Mouse (Mus musculus) hindbrain, postnatal 0 days (tissue): ENCODE measurements around the gene Atf3. TPM values are rescaled to one million over a fixed set of nuclear protein-coding genes. Genes with fewer than 3 reads are reported as not detected.

Source experiments
- ATAC-seq: fragments of 200-750 bp; cut with Nextera tagmentation; 2 replicates; pipeline ENCODE4 v1.8.0; 2017; ENCODE audit warnings: mild to moderate bottlenecking, moderate TSS enrichment, moderate library complexity
- DNase-seq: peaks from one replicate; pipeline ENCODE4 v3.0.0-alpha.2; 2015; ENCODE audit warnings: low spot score
- H3K27ac ChIP-seq: fragments of 300-500 bp; sonication (generic); 2 replicates; pipeline ENCODE4 v1.5.1; 2014; ENCODE audit warnings: mild to moderate bottlenecking
- H3K27me3 ChIP-seq: fragments of 300-500 bp; sonication (generic); 2 replicates; pipeline ENCODE4 v1.6.1; 2014; ENCODE audit warnings: low read length, mixed read lengths; ENCODE audit not compliant: insufficient read depth
- H3K36me3 ChIP-seq: fragments of 300-500 bp; sonication (generic); 2 replicates; pipeline ENCODE4 v1.6.1; 2014; ENCODE audit warnings: low read length, mixed read lengths; ENCODE audit not compliant: insufficient read depth
- H3K4me1 ChIP-seq: fragments of 300-500 bp; sonication (generic); 2 replicates; pipeline ENCODE4 v1.6.1; 2014; ENCODE audit warnings: antibody characterized with exemption, low read length, mixed read lengths; ENCODE audit not compliant: insufficient read depth
- H3K4me2 ChIP-seq: fragments of 300-500 bp; sonication (generic); 2 replicates; pipeline ENCODE4 v1.6.1; 2014; ENCODE audit warnings: low read depth, mild to moderate bottlenecking, low read length, moderate library complexity, mixed read lengths
- H3K4me3 ChIP-seq: fragments of 300-500 bp; sonication (generic); 2 replicates; pipeline ENCODE4 v1.5.1; 2014; ENCODE audit warnings: low read length
- H3K9ac ChIP-seq: fragments of 300-500 bp; sonication (generic); replicated peaks from 2 replicates; pipeline ENCODE4 v1.6.1; 2014; ENCODE audit warnings: mild to moderate bottlenecking, low read length, moderate library complexity, mixed read lengths
- H3K9me3 ChIP-seq: fragments of 300-500 bp; sonication (generic); 2 replicates; pipeline ENCODE4 v1.6.1; 2016; ENCODE audit warnings: low read length, mixed read lengths
- CTCF ChIP-seq: IDR thresholded peaks from 2 replicates; pipeline ENCODE4 v1.5.1; 2016; ENCODE audit warnings: antibody characterized with exemption, control low read depth, low read depth
- WGBS: fragments of 180-500 bp; shearing (Covaris S2); extraction: QIAGEN DNeasy Blood & Tissue Kit; methylation state at CpG from one replicate; pipeline ENCODE4 v1.1.7; 2014; 5-methylcytosine and 5-hydroxymethylcytosine counted together
- polyA plus RNA-seq: library from polyadenylated mRNA; unstranded; fragments of >200 nt; fragmentation: Nextera tagmentation; extraction: Ambion mirVana; gene quantifications from 2 replicates; pipeline ENCODE4 v1.2.1, GENCODE M21; 2015
- total RNA-seq: library from RNA; depleted of rRNA; stranded (reverse); fragments of >200 nt; gene quantifications from 2 replicates; pipeline ENCODE4 v1.2.3, GENCODE M21; 2014

Atf3 gene
- total and polyA plus RNA-seq, 2 experiments from 2014 or later, result 1.6 to 1.8 TPM

DNA sequence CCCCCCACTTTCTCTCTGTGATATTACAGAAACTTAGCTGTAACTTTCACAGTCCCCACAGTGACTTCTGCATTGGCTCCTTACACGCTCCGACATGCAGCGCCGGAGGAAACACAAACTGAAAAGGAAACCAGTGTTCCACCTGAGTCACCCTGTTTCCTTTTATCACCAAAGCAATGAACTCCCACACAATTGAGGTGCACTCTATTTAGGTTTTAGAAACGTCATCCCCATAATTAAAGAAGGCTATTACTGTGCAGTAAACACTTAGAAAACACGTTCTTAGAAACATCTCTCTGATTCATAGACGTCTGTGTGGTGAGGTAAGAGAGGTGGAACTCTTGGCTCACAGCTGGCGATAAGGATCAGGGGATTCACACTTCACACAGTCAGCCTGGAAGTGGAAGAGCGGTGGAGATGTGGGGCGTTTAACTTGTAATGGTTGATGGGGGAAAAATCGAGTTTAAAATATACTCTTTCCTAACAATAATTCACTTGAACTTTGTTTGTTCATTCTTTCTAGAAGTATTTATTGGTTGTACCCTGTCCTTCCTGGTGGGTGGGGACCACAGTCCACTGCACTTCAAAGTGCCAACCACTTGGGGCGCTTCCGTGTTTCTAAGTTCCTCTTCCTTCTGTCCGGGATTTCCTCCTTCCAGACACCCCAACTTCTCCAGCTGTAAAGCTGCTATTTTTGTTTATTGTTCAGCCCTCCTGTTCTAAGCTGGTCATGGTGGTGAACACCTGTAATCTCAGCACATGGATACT lies 24.0 kb downstream of the Atf3 start:
- H3K4me2 ChIP-seq, result no peak overlapping the region
- WGBS, result 51% methylated on average over 14 of the region's 14 CpGs
- H3K9ac ChIP-seq, result no peak overlapping the region
- no peaks in the 10 kb centered on the region for H3K4me1 ChIP-seq
- no peaks in the 10 kb centered on the region for H3K27me3 ChIP-seq
- no peaks in the 10 kb centered on the region for H3K36me3 ChIP-seq
- DNase-seq (peak; percentile 33), ATAC-seq (no peak)
- H3K4me3 ChIP-seq, result no peak overlapping the region
- peak; percentile 50 for TF ChIP-seq CTCF
- H3K27ac ChIP-seq, result no peak overlapping the region
- no peaks in the 10 kb centered on the region for H3K9me3 ChIP-seq

DNA sequence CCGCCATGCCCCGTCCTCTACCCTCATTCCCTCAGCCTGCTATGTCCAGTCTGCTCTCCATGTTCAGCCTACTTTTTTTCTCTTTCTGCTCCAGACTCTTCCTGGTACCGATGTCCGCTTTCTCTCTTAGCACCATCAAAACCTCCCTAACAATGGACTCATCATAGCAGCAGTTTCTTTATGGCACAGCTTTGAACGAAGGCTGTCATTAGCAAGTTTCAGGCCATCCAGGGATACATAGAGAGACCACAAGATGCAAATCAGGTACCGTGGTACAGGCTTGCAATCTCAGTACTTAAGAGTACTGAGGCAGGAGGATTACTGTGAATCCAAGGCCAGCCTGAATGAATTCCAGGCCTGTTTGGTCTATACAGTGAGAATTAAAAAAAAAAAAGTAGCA lies 25.1 kb downstream of the Atf3 start:
- TF ChIP-seq CTCF, result no peak
- ATAC-seq (no peak), DNase-seq (no peak)
- Histone ChIP-seq H3K36me3 (no peaks in the 10 kb centered on the region), H3K4me1 (no peaks in the 10 kb centered on the region), H3K9me3 (no peaks in the 10 kb centered on the region), H3K4me3 (no peak overlapping the region), H3K27me3 (peaks cover 9% of the 10 kb centered on the region; the same call in 1 of the 2 replicates), H3K4me2 (no peak overlapping the region), H3K27ac (no peak overlapping the region), H3K9ac (no peak overlapping the region)
- WGBS, result 87% methylated on average over 6 of the region's 6 CpGs

DNA sequence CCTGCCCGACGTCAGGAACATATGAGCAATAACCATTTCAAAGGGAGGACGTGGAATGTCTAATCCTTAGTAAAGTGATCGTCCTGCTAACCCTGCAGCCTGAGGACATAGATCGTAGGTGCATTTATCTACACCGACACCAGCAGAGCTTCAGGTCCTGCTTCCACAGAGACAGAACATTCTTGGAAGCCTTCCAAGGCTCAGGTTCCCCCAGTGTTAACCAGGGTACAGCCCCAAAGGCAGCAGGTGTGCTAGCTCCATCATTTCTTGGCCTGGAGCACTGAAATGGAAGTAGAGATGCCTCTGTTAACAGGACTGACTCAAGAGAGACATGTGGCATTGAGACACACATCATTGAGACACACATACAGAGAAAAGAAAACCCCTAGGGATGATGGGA lies 25.6 kb downstream of the Atf3 start:
- ATAC-seq (no peak), DNase-seq (no peak)
- no peaks in the 10 kb centered on the region for H3K4me1 ChIP-seq
- H3K4me2 ChIP-seq, result no peak overlapping the region
- no peak for TF ChIP-seq CTCF
- H3K4me3 ChIP-seq, result no peak overlapping the region
- H3K9me3 ChIP-seq, result no peaks in the 10 kb centered on the region
- 71% methylated on average over 6 of the region's 6 CpGs for WGBS
- no peak overlapping the region for H3K9ac ChIP-seq
- no peak overlapping the region for H3K27ac ChIP-seq
- H3K27me3 ChIP-seq, result peaks cover 13% of the 10 kb centered on the region
- H3K36me3 ChIP-seq, result no peaks in the 10 kb centered on the region

DNA sequence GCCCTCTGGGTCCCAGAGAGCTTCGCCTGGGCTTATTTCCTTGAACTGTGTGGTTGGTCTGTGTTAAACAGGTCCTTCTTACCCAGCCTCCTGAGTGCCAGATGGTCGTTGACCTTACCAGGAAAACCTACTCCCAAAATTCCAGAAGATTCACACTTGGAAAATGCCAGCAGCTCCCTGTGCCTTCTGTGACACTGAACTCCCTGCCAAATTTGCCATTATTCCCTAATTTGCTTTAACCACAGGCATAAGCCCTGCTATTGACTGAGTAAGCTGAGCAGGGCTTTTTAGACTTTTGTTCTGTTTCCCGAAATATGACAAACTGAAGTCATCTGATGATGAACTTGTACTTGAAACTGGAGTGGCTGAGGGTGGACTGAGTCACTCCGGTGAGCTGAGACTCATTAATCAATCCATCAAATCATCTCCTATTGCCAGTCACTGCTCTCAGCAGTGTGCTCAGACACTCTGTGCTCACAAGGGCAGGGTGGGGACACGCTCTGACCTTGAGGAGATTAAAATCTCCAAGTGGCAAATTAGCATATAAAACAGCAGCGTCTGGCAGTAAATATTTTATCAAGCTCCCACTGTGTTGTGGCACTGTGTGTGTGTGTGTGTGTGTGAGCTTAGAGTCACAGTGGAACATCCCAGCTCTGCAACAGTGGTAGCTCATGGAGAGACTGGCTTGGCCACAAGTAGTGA lies 28.0 kb downstream of the Atf3 start:
- H3K36me3 ChIP-seq, result no peaks in the 10 kb centered on the region
- peaks cover 33% of the 10 kb centered on the region for H3K27me3 ChIP-seq
- H3K4me1 ChIP-seq, result no peaks in the 10 kb centered on the region
- no peak overlapping the region for H3K4me2 ChIP-seq
- 39% methylated on average over 6 of the region's 6 CpGs for WGBS
- DNase-seq, result no peak
- H3K27ac ChIP-seq, result no peak overlapping the region
- H3K9ac ChIP-seq, result no peak overlapping the region
- ATAC-seq, result peak; percentile 40; the same call in 1 of the 2 replicates
- no peak overlapping the region for H3K4me3 ChIP-seq
- no peak for TF ChIP-seq CTCF
- H3K9me3 ChIP-seq, result no peaks in the 10 kb centered on the region

DNA sequence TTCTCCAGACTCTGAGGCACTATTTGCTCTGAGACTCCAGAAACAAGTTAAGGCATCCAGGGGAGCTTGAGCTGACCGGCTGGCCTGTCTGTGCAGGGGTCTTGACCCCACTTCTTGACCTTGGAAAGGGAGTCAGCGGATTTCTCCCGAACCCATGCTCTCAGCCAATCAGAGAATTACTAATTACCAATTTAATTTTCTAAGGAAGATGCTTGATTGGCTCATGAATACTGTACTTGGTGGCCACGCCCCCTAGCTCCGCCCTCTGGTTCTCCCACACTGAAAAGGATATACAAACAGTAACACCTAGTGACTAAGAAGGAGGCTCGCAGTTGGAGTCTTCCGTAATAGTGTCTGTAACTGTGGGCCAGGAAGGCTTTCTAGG lies 31.5 kb downstream of the Atf3 start:
- peaks cover 47% of the 10 kb centered on the region for H3K27me3 ChIP-seq

DNA sequence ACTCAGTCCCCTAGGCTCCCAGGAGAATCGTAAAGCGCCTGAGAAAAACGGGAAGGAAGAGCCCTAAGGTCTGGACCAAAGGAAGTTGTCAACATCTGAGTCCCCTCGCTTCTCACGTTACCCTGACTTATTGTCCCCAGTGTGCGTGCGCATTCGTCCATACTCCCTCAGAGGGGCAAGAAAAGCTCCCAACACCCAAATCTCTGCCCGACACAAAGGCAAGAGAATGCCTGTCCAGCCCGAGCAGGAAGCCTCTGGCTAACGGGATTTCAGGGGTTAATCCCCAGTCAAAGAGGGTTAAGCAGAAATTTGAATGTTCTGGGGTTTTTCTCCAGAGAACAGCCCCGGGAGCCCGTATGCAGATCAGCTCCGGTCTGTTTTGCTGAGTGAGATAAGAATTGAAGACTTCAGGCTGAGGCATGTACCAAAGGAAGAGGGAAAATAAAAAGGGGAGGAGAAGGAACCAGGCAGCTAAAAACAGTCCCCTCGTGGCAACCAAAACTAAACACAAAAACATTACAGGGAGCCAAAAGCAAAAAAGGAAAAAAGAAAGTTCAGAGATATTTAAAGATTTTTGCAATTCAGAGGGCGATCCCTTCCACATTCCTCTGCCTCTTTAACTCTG lies 32.0 kb downstream of the Atf3 start:
- no peak overlapping the region for H3K9ac ChIP-seq
- H3K4me2 ChIP-seq, result peak overlapping the region; percentile 100
- no peak overlapping the region for H3K27ac ChIP-seq
- no peak overlapping the region for H3K4me3 ChIP-seq
- H3K36me3 ChIP-seq, result no peaks in the 10 kb centered on the region
- H3K4me1 ChIP-seq, result 0 out of 2 replicates have a peak, but pooled peaks cover 12% of the 10 kb centered on the region
- ATAC-seq, result no peak
- TF ChIP-seq CTCF, result no peak
- DNase-seq, result no peak
- WGBS, result 1% methylated on average over 16 of the region's 16 CpGs
- H3K9me3 ChIP-seq, result no peaks in the 10 kb centered on the region
- peaks cover 52% of the 10 kb centered on the region for H3K27me3 ChIP-seq

More for the DNA sequence above, 31.5 kb downstream of the Atf3 start:
- Histone ChIP-seq H3K36me3 (no peaks in the 10 kb centered on the region), H3K27ac (no peak overlapping the region), H3K4me1 (0 out of 2 replicates have a peak, but pooled peaks cover 12% of the 10 kb centered on the region), H3K9ac (no peak overlapping the region), H3K9me3 (no peaks in the 10 kb centered on the region), H3K4me2 (no peak overlapping the region), H3K4me3 (no peak overlapping the region)
- DNase-seq (peak; percentile 6), ATAC-seq (no peak)
- no peak for TF ChIP-seq CTCF
- WGBS, result 8% methylated on average over 7 of the region's 7 CpGs
